ENCODE assay signal across 11 mouse cellular contexts in genomic region chr16:75908635-75909494, GRCm38 (mm10).
DNase-seq lines count a peak whose midpoint lies in the region; ATAC-seq and TF ChIP-seq lines count a peak whose summit lies in the region.
"Had no signal": no experiment of that assay in that cellular context is flagged by ENCODE, and none has a peak within 500 bp of the region (broad histone marks: within the 10 kb centered on the region; RNA-seq: fewer than 3 reads in every experiment).

No protein-coding gene starts in this region.

- WGBS in heart, embryonic 11.5 days (ENCODE audit: insufficient replicate concordance) = 57% methylated on average over 8 of the region's 8 CpGs
- WGBS in liver, embryonic 15.5 days (ENCODE audit: insufficient replicate concordance) = 11% methylated on average over 8 of the region's 8 CpGs
- WGBS in spleen, adult 2 months = 4% methylated on average over 8 of the region's 8 CpGs
- WGBS in midbrain, postnatal 0 days = 85% methylated on average over 8 of the region's 8 CpGs

- no peak for ATAC-seq in heart, embryonic 11.5 days (replicated peaks; ENCODE audit: insufficient number of reproducible peaks, low FRiP score, low TSS enrichment)
- peak; percentile 94 for ATAC-seq in liver, embryonic 15.5 days (ENCODE audit: insufficient read depth)
- no peak for ATAC-seq in midbrain, postnatal 0 days (ENCODE audit: low FRiP score)
- ATAC-seq: Patski had no signal

- H3K9me3 ChIP-seq in heart, embryonic 11.5 days (replicated peaks; ENCODE audit: control insufficient read depth, low read length) = no peaks in the 10 kb centered on the region
- no peaks in the 10 kb centered on the region for H3K9me3 ChIP-seq in liver, embryonic 15.5 days (replicated peaks)
- H3K9me3 ChIP-seq in midbrain, postnatal 0 days (ENCODE audit: low read length) = no peaks in the 10 kb centered on the region
- H3K9me3 ChIP-seq: heart, embryonic 13.5 days; neural tube, embryonic 13.5 days had no signal

- no peak for TF ChIP-seq CTCF in spleen, adult 2 months (IDR thresholded peaks at IDR 0.05; ENCODE audit: extremely low read depth, insufficient read depth, insufficient read length, insufficient replicate concordance)
- TF ChIP-seq CTCF in midbrain, postnatal 0 days (IDR thresholded peaks at IDR 0.05) = no peak

- DNase-seq in heart, postnatal 25 days (ENCODE audit: low spot score) = no peak
- peak; percentile 44 for DNase-seq in brain, adult 2 months (ENCODE audit: low read depth, low spot score)
- DNase-seq in spleen, adult 2 months (ENCODE audit: low read depth in 1 of 2, low spot score in 2 of 2) = peak; percentile 70 to 84
- no peak for DNase-seq in urinary bladder, postnatal 36 days (ENCODE audit: low spot score in 2 of 2)
- DNase-seq in midbrain, postnatal 0 days (ENCODE audit: low spot score) = no peak
- DNase-seq in ovary, adult 18-20 months (ENCODE audit: low spot score) = no peak

- H3K4me2 ChIP-seq in heart, embryonic 11.5 days = peak overlapping the region; percentile 2; the same call in 1 of the 2 replicates
- peak overlapping the region; percentile 56 for H3K4me2 ChIP-seq in liver, embryonic 15.5 days
- H3K4me2 ChIP-seq in midbrain, postnatal 0 days (ENCODE audit: low read depth, low read length, poor library complexity, severe bottlenecking) = no peak overlapping the region
- H3K4me2 ChIP-seq: heart, embryonic 13.5 days; neural tube, embryonic 13.5 days had no signal

- H3K4me1 ChIP-seq in heart, embryonic 11.5 days (ENCODE audit: control insufficient read depth, insufficient read depth, low read length) = no peaks in the 10 kb centered on the region
- peaks cover 14% of the 10 kb centered on the region for H3K4me1 ChIP-seq in liver, embryonic 15.5 days (replicated peaks)
- H3K4me1 ChIP-seq in spleen, adult 2 months (ENCODE audit: control insufficient read depth, insufficient read depth, insufficient read length) = no peaks in the 10 kb centered on the region; the same call in 1 of the 2 replicates
- H3K4me1 ChIP-seq in midbrain, postnatal 0 days (ENCODE audit: insufficient read depth, low read length) = no peaks in the 10 kb centered on the region
- H3K4me1 ChIP-seq: heart, embryonic 13.5 days; neural tube, embryonic 13.5 days had no signal

- H3K27me3 ChIP-seq in heart, embryonic 11.5 days (ENCODE audit: control insufficient read depth, insufficient read depth, low read length) = no peaks in the 10 kb centered on the region
- no peaks in the 10 kb centered on the region for H3K27me3 ChIP-seq in liver, embryonic 15.5 days
- no peaks in the 10 kb centered on the region for H3K27me3 ChIP-seq in spleen, adult 2 months (ENCODE audit: control insufficient read depth, insufficient read depth, low read length)
- H3K27me3 ChIP-seq in midbrain, postnatal 0 days (ENCODE audit: insufficient read depth, low read length) = no peaks in the 10 kb centered on the region
- H3K27me3 ChIP-seq: heart, embryonic 13.5 days; neural tube, embryonic 13.5 days had no signal

- H3K27ac ChIP-seq in heart, embryonic 11.5 days (ENCODE audit: low read depth, low read length) = no peak overlapping the region
- H3K27ac ChIP-seq in liver, embryonic 15.5 days (replicated peaks) = peak overlapping the region; percentile 80
- peak overlapping the region; percentile 84 for H3K27ac ChIP-seq in spleen, adult 2 months (ENCODE audit: insufficient read depth, low read length)
- no peak overlapping the region for H3K27ac ChIP-seq in midbrain, postnatal 0 days (ENCODE audit: low read depth, low read length)
- H3K27ac ChIP-seq: heart, embryonic 13.5 days; neural tube, embryonic 13.5 days had no signal

- peak; percentile 94 for TF ChIP-seq POLR2A in spleen, adult 2 months (IDR thresholded peaks at IDR 0.05; ENCODE audit: low read depth, low read length)

- intact Hi-C loops in heart, postnatal 25 days (cut with DNase I) = no loop called here

- H3K36me3 ChIP-seq in heart, embryonic 11.5 days (ENCODE audit: control insufficient read depth, insufficient read depth, low read length) = no peaks in the 10 kb centered on the region
- H3K36me3 ChIP-seq in liver, embryonic 15.5 days (replicated peaks) = no peaks in the 10 kb centered on the region
- no peaks in the 10 kb centered on the region for H3K36me3 ChIP-seq in spleen, adult 2 months (ENCODE audit: control insufficient read depth, insufficient read depth, low read length)
- no peaks in the 10 kb centered on the region for H3K36me3 ChIP-seq in midbrain, postnatal 0 days (ENCODE audit: insufficient read depth, low read length)
- H3K36me3 ChIP-seq: heart, embryonic 13.5 days; neural tube, embryonic 13.5 days had no signal

- H3K4me3 ChIP-seq in heart, embryonic 11.5 days (ENCODE audit: low read depth, low read length) = no peak overlapping the region
- H3K4me3 ChIP-seq in liver, embryonic 15.5 days (replicated peaks) = peak overlapping the region; percentile 48
- peak overlapping the region; percentile 32 for H3K4me3 ChIP-seq in spleen, adult 2 months (ENCODE audit: extremely low read depth, insufficient read depth, insufficient read length)
- no peak overlapping the region for H3K4me3 ChIP-seq in midbrain, postnatal 0 days (ENCODE audit: low read depth, low read length)
- H3K4me3 ChIP-seq: heart, embryonic 13.5 days; neural tube, embryonic 13.5 days had no signal

- H3K9ac ChIP-seq in heart, embryonic 11.5 days (ENCODE audit: low read depth, low read length) = no peak overlapping the region
- H3K9ac ChIP-seq in liver, embryonic 15.5 days = peak overlapping the region; percentile 42
- H3K9ac ChIP-seq in midbrain, postnatal 0 days (replicated peaks; ENCODE audit: low read length, poor library complexity, severe bottlenecking) = no peak overlapping the region
- H3K9ac ChIP-seq: heart, embryonic 13.5 days; neural tube, embryonic 13.5 days had no signal

Comparison
In these comparisons a context has a peak if more than half of its experiments do, and no peak if none do; other contexts are left out.
1. H3K27ac ChIP-seq: peak in liver, embryonic 15.5 days (single experiment) and spleen, adult 2 months (single experiment); none in heart, embryonic 11.5 days (single experiment) and midbrain, postnatal 0 days (single experiment).
2. H3K4me3 ChIP-seq: peak in liver, embryonic 15.5 days (single experiment) and spleen, adult 2 months (single experiment); none in heart, embryonic 11.5 days (single experiment) and midbrain, postnatal 0 days (single experiment).
3. DNase-seq: peak in brain, adult 2 months (single experiment) and spleen, adult 2 months (2 of 2); none in heart, postnatal 25 days (single experiment), urinary bladder, postnatal 36 days (0 of 2), midbrain, postnatal 0 days (single experiment) and ovary, adult 18-20 months (single experiment).